Mouse (Mus musculus) adrenal gland, postnatal 36 days (tissue): ENCODE results near the gene Atf7ip. TPM values are rescaled to one million over a fixed set of nuclear protein-coding genes. Genes with fewer than 3 reads are reported as not detected.

Experiments
- DNase-seq, 2 experiments: peaks; one replicate each; pipeline ENCODE4 v3.0.0; 2021; ENCODE audit warnings: mixed read lengths in 1 of 2
- total RNA-seq, 2 experiments: library from RNA; stranded (reverse); gene quantifications; 2 replicates each; pipeline ENCODE4 v1.2.3; 2021

Atf7ip gene
- total RNA-seq, 2 experiments from 2014 or later, result 54.0 to 74.3 TPM

DNA sequence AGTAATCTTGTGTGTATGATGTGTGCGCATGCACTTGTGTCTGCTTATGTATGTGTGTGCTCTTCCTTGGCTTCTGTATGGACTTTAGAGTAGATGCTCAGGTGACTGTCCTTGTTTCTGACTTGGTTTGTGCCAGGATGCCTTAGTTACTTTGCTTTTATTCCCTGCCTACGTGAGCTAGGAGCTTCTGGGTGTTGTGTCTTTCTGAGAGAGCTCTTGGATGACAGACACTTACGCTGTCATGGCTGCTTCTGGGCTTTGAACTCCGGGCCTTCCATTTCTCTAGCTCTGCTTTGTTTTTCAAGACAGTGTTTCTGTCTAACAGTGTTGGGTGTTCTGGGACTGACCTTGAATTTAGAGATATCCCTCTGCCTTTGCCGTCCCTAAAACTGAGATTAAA, 16.7 kb downstream of the Atf7ip start:
- no peak for DNase-seq

DNA sequence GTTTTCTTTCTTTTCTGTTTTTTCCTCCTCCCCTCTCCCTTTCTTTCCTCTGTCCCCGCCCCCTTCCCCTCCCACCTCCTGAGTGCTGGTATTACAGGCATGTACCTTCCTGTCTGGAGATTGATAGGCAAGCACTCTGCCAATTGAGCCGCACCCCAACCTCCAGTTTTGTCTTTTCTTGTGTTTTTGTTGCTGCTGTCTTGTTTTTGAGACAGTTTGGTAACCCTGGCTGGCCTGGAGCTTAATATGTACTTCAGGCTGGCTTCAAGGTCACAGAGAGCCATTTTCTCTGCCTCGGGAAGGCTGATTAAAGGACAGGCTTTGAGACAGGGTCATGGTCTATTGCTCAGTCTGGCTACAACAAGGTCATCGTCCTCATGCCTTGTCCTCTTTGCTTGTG, 18.8 kb downstream of the Atf7ip start:
- DNase-seq, result peak; percentile 57 to 60

DNA sequence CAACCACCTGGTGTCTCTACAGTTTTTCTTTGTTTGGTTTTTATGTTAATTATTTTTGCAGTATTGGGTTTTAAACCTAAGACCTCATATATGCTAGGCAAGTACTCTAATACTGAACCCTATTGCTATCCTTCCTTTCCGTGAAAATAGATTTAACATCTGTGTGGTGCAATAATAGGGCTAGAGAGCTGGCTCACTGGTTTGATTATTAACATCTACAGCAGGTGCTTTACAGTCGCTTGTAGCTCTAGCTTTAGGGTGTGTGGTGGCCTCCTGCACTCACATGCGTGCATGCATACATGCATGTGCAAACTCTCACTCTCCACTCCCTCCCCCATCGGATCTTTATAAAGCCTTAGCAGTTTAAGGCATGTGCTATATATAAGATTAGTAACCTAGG, 19.6 kb downstream of the Atf7ip start:
- DNase-seq, result no peak

DNA sequence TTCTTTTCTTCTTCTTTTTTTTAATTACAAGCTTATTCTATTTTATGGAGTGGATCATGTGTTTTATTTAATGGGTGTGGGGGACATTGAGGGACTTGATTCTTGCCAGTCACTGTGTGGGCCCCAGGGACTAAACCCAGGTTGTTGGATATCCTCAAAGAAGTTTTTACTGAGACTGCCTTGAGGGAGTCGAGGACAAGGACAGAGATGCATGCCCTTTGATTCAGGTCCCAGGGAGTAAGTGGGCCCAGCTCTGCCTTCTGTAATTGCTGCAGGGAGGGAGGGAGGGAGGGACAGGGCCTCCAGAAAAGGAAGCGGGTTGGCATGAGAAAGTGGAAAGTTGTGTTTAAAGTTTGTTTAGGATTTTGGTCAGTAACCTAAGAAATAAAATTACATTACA, 23.2 kb downstream of the Atf7ip start:
- DNase-seq, result no peak

DNA sequence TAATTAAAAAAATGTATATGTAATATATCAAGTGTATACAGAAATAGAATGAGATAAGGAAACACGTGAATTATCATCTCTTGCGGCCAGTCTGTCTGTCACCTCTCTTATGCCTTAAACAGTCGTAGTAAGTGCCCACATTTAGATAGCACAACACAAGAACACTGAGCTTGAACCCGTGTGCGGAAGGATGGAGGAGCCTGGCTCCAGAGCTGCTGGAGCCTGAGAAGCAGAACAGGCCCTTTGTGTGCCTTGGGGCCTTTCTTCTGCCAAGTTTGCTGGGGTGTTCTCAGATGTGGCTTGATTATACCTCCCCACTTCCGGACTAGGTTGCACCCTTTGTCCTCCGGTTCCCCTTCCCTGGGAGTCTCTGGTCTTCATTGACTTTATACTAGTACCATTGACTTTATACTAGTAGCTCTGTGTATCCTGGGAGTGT, 25.8 kb downstream of the Atf7ip start:
- DNase-seq, result peak in 1 of 2 experiments; percentile 18

DNA sequence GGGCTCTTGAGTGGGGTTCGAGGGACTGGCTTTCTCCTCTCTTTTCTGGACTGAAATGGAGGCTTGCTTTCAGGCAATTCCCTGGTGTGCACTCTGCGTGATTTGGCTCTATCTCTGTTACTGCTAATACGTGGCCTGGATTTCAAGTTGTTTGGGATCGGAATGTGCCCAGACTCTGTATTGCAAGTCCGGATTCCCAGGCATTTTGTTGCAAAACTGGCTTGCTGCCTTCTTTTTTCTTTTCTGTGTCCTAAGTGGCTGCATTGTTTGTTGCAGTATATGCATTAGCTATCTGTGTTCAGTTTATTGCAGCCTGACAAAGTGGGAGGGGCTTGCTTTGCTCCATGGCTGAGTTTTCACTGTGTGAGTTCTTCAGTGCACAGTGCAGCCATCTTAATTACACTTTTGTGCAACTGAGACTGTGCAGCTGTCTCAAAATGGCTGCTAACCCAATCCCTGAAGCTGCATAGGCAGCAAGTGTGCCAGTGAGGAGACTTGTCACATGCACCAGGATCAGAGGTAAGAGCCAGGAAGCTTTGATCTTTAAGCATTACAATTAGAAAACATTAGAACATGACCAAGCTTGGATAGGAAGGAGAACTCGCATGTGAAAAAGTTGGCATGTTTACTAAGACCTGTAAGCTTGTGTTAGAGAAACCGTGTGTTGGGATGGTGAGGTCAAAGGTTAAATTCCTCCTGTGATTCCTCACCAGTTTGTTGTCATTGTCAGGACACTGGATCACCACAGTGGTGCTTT, 26.7 kb downstream of the Atf7ip start:
- peak; percentile 69 to 71 for DNase-seq

DNA sequence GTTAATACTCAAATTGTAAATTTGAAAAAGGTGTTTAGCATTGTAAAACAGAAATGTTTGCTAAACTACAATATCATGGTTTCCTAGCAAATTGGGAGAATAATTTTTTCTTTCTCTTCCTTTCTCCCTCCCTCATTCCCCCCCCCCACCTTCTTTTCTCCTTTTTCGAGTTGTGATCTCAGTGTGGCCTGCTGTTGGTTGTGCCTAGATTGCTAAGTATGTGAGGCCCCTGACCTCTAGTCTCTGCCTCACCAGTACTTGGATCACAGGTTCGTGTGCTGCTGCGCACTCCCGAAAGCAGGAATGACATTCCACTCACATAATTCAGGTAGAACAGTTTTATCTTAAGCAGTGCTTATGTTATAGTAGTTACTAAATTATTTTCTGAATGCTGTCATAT, 27.8 kb downstream of the Atf7ip start:
- no peak for DNase-seq

DNA sequence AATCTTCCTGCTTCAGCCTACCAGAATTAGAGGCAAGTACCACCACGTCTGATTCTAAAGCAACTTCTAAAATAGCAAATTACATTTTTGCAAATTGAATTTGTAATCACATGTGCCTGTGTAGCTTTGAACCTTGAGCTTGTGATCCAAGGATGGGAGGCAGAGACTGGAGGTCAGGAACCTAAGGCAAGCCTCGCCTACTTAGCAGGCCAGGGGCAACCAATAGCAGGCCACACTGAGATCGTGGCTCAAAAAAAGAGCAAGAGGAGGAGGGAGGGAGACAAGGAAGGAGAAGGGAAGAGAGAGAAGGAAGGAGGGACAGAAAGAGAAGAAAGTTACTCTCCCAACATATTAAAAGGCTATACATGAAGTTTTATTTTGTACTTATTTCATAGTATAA, 28.5 kb downstream of the Atf7ip start:
- no peak for DNase-seq

DNA sequence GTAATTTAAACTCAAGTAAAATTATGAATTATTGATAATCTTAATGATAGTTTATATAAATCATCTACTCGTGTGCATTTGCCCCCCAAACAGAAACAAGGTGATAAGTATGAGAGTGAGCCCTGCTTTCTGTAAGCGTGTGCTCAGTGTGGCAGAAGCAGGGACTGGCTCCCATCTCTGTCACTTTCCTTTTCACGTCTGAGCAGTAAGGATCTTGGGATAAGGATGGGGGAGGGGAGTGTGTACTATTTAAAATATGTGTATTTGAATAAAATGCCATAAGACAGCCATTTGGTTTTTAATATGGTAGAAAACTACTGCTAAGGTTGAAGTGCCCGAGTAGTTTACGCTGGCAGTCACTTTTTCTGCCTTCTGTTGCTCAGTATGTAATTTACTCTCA, 29.2 kb downstream of the Atf7ip start:
- DNase-seq, result no peak

DNA sequence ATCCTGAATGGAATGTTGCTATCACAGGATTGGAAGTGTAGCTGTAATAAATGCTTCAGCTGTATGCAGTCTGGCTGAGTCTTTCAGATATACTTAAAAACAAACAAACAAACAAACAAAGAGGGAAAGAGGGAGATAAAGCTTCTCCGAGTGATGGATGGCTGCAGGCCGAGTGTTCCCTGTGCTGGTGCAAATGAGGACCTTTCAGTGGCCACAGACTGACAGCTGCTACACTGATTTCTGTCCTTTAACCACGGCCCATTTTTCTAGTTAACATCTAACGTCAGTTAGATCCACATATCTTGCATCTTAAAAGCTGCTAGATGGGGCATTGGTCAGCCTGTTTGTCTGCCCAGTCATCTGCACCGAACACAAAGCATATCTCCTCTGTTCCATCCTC, 30.2 kb downstream of the Atf7ip start:
- DNase-seq, result no peak

DNA sequence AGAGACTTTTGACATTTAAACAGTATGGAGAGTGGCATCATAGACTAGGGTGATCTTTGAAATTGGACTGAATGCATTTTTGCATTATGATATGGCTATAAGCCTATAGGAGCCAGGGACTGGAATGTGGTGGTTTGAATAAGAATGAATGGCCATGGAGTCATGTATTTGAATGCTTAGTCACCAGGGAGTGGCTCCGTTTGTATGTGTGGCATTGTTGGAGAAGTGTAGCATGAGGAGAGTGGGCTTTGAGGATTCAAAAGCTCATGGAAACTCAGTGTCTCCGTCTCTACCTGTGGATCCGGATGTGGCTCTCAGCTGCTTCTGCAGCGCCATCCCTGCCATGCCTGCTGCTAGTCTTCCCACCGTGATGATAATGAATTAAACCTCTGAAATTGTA, 35.4 kb downstream of the Atf7ip start:
- no peak for DNase-seq

DNA sequence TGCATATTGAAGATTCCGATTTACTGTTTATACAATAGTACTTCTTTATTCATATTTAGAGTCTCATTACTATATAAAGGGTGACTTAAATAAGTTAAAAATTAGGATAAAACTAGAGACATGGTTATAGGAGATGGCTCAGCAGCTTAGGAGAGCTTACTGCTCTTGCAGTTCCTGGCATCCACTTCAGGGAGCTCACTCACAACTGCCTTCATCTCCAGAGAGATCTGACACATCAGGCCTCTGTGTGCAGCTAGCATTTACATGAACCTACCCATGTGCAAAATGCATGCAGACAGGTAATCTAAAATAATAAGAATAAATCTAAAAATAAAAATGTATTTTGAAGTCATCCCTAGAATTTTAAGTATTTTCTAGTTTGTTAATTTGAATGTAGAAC, 36.1 kb downstream of the Atf7ip start:
- DNase-seq, result no peak

DNA sequence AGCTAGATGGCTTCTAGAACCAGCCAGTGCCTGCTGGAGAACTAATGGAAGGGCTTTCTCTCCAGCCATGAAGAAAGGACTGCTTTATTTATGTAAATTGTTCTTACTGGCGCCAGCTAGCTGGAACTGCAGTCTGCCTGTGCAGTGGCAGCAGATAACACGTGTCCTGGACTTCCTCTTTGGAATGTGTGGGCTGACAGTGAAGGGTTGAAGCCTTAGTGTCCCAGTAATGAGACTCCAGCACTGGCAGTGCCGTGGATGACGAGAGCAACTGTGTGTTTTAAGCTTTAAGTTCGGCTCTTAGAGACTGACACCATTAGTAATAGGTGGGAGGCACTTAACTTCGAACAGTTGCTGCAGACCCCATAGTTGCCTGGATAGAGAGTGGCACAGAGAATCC, 37.2 kb downstream of the Atf7ip start:
- DNase-seq, result peak; percentile 63

DNA sequence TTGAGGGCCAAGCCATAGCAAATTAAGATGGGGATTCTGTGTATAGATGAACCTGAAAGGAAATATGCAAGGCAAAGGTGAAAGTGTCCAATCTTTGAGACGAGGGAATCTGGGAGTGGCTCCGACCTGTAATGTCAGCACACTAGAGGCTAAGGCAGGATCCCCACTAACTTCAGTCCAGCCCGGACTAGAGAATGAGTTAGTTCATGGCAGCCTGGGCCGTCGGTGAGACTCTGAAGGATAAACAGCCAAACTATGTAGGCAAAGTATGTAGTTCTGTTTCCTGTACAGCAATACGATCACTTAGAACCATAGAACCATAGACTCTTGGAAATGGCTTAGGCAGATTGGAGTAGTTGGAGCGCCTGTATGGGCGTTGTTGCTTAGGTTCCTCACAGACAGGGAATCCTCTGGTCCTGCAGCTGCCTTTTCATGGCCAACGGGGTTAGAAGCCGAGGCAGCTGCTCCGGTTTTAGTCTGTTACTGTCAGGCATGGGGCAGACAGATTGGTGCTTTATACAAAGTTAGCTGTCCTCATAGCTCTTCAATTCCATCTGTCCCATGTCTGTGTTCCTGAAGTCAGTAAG, 39.4 kb downstream of the Atf7ip start:
- no peak for DNase-seq

DNA sequence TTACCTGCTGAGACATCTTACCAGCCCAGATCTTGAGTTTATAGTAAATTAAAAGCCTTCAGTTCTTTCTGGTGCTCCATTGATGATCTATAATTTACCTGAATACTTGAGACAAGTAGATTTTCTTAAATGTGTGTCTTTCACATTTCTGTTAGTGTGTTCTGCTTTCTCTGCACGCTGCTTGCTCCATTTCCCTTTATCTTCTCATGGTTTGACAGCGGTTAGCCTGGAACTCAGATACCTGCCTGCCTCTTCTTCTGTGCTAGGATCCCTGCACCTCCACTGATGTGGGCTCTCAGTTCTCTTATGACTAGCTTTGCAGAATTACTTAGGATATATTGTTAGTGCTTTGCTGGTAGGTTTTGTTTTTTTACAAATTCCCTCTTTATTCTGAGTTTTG, 40.3 kb downstream of the Atf7ip start:
- no peak for DNase-seq

DNA sequence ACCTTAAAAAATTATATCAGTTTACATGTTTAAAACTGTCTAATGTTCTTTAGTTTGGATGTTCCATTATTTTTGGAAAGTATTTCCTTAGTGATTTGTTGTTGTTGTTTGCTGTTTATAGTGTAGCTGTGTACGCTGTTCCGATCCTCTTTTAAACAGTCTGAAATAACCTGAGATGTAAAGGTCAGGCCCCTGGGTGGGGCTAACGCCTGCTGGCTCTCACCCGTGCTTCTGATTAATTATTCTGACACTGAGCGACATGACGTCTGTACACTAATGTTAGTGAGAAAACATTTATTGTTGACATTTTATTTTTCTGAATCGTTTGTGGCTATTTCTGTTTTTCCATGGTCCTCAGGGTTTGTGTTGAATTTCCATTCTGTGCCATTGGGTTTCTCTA, 41.0 kb downstream of the Atf7ip start:
- no peak for DNase-seq

DNA sequence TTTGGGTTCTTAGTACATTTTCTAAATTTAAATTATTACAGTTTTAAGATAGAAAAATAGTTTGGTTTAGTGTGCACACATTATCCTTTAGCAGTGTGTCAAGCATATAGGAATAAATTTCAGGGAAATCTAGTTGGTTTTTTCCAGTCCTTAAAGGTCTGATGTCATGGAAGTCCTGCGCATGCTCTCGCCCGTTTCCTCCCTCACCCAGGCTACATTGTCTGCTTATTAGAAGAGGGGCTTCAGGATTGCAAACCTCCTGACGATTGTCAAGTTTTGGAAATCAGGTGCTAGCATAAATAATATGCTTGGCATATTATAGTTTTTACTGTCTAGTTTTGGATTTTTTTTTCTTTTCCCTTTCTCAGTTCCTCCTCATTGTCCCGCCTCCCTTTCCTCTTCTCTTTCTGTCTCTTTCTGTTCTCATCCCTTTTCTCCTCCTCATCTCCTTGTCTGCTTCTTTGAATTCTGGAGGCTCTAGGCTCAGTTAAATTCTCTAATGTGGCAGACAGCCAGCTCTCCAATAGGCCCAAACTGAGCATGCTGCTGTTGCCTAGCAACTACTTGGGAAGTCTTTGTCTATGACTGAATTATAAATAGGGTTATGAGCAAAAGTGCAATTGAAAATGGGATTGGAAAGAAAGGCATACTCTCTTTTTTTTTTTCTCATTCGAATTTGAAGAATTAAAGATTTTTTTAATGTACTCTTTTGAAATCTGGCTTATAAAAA, 42.2 kb downstream of the Atf7ip start:
- peak; percentile 51 to 72 for DNase-seq

DNA sequence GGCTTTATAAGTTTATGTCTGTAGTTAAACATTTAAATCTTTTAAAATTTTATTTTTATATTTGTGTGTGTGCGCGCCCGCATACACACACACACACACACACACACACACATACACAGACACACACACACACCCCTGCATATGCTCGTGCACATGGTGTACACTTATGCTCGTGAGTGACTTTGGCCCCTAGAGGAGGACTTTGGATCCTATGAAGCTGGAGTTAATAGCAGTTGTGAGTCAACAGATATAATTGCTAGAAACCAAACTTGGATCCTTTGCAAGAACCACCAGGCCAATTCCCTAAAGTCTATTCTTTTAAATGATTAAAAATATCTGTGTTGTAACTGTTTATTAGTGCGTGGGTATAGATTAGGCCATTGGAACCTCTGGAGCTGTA, 42.8 kb downstream of the Atf7ip start:
- DNase-seq, result no peak

DNA sequence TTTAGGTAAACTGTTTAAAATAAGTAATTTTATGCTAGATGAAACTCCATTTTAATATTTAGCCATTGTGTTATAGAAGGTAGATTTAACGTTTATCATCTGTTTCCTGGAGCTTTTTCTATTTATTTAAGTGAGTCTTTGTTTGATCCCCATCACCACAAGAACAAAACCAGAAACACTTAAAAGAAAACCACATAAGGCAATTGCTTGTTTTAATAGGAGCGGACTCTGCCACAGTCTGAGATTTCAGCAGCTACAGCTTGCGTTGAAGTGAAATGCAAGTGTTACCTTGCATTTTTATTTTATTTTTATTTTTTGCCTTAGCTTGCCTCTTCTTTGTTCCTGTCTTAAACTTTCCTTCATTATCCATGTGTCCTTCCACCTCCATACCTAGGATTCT, 43.6 kb downstream of the Atf7ip start:
- DNase-seq, result no peak

DNA sequence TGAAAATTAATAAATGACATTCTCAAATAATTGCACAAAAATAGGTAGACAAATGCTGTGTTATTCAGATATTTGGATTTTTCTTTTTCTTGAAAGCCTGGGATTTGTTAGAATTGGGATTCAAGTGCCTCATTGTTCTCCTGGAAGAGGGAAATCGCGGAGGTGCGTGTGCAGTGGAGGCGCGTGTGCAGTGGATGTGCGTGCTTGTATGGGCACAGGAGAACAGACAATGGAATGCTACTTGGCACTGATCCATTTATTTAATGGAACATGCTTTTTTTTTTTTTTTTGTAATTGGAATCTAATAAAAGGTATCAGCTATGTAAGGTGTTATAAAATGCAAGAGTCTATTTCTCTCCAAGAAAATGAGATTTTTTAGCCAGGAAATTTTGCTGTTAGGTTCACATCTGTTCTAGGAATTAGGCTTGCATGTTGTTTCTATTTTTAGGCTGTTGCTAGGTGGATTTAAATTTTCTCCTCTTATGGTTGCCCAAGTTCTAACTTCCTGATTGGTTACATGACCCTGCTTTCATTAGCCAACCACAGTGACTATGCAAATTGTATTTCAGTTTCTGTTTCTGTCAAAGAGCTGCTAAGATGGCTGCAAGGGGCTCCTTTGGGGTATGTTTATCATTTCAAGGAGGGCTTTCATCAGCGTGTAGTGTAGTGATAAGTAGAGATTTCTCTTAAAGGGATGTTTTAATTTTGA, 44.8 kb downstream of the Atf7ip start:
- no peak for DNase-seq

DNA sequence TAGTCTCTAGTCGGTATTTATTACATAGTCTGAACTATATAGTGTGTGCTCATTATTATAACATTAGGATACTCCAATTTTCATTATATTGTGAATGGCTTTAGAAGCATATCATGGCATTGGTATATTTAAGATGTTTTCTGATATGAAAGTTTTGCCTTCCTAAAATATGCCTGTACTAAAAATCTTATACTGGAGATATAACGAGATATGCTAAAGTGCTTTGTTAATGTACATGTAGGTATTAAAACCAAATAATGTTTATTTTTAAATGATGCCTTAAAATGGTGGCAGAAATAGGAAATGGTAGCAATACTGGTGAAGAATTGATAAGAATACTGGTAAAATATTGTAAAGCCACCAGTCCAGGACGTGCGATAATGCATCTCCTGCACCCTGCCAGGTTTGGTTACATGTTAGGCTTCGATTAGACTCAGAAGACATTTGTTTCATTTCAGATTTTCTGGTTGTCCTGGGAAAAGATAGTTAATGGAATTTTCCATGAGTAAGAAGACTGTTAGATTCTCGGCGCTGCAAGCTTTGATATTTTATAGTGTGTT, 45.7 kb downstream of the Atf7ip start:
- DNase-seq, result no peak

DNA sequence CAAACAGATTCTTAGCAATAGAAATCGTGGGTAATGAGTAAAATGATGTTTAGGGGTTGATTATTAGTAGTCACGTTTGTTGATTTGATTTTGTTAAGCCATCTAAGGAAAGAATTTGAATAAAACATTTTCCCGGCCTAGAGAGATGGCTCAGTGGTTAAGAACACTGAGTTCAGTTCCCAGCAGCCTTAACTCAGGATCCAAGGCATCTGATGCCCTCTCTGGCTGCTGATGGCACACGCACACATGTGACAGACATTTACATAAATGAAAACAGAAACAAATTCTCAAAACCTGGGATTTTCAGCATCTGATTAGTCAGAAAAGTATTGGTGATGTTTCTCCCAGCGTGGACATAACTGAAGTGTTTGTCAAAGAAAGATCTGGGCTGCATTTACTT, 47.2 kb downstream of the Atf7ip start:
- DNase-seq, result no peak
